Mouse (Mus musculus) fat pad, adult 2 months (tissue): ENCODE results near the gene Defb36.

Experiments
- DNase-seq: peaks from one replicate; pipeline ENCODE4 v3.0.0-alpha.2; 2011; ENCODE audit warnings: low read depth, low spot score; ENCODE audit errors: extremely low read depth

The Defb36 gene

GRCm38 (mm10) chr2:152604057-152604456, at the start of gene Defb36:
Defb36 (plus strand) TSS chr2:152604327.
- DNase-seq: no peak

GRCm38 (mm10) chr2:152556655-152557054, 47.5 kb upstream of the Defb36 start:
- DNase-seq: no peak

- DNase-seq: no peak
These were observed 35.1 kb upstream of the Defb36 start, which contains the start of gene Gm17416 for GRCm38 (mm10) chr2:152569038-152569437. Gm17416 (plus strand) TSS chr2:152569338.

- DNase-seq: no peak
These were observed 34.2 kb upstream of the Defb36 start for GRCm38 (mm10) chr2:152569881-152570280.

- no peak for DNase-seq
These were observed 33.8 kb upstream of the Defb36 start for GRCm38 (mm10) chr2:152570313-152570712.

GRCm38 (mm10) chr2:152572114-152572794, 31.9 kb upstream of the Defb36 start, which contains the start of gene Defb21:
Defb21 (plus strand) TSS chr2:152572744.
- DNase-seq: no peak

GRCm38 (mm10) chr2:152573484-152573883, 30.6 kb upstream of the Defb36 start:
- no peak for DNase-seq

GRCm38 (mm10) chr2:152580107-152580506, 24.0 kb upstream of the Defb36 start, which contains the start of gene Defb19:
Defb19 (minus strand) TSS chr2:152580312.
- DNase-seq: no peak

GRCm38 (mm10) chr2:152580612-152581011, 23.5 kb upstream of the Defb36 start:
- no peak for DNase-seq

- DNase-seq: no peak
These were observed 17.1 kb upstream of the Defb36 start for GRCm38 (mm10) chr2:152586926-152587560.

- DNase-seq: no peak
These were observed 15.7 kb upstream of the Defb36 start for GRCm38 (mm10) chr2:152588450-152588849.

GRCm38 (mm10) chr2:152589021-152589420, 15.1 kb upstream of the Defb36 start:
- DNase-seq: no peak

GRCm38 (mm10) chr2:152599299-152599698, 4.8 kb upstream of the Defb36 start, which contains the start of gene Defb45:
Defb45 (minus strand) TSS chr2:152599399.
- no peak for DNase-seq

- DNase-seq: no peak
These were observed 4.1 kb upstream of the Defb36 start for GRCm38 (mm10) chr2:152600076-152600475.

- DNase-seq: no peak
These were observed 2.7 kb upstream of the Defb36 start for GRCm38 (mm10) chr2:152601275-152601960.

GRCm38 (mm10) chr2:152607746-152608145, 3.6 kb downstream of the Defb36 start:
- no peak for DNase-seq

- DNase-seq: no peak
These were observed 4.6 kb downstream of the Defb36 start for GRCm38 (mm10) chr2:152608719-152609118.

- DNase-seq: no peak
These were observed 8.1 kb downstream of the Defb36 start for GRCm38 (mm10) chr2:152612193-152612592.

- DNase-seq: no peak
These were observed 11.4 kb downstream of the Defb36 start for GRCm38 (mm10) chr2:152615563-152615962.

- no peak for DNase-seq
These were observed 12.3 kb downstream of the Defb36 start for GRCm38 (mm10) chr2:152616470-152616869.

- DNase-seq: no peak
These were observed 13.2 kb downstream of the Defb36 start for GRCm38 (mm10) chr2:152617374-152617773.
